Mouse (Mus musculus) kidney, adult 2 months (tissue): ENCODE results near the gene Slc45a2.

Experiments used
- CTCF ChIP-seq: fragments of 200-500 bp; conservative IDR thresholded peaks from 2 replicates; pipeline ENCODE4 v1.5.1; 2011; ENCODE audit warnings: low read depth, mild to moderate bottlenecking, control low read depth, low read length, moderate library complexity, mixed read lengths; ENCODE audit not compliant: insufficient read depth, insufficient read length
- POLR2A ChIP-seq: fragments of 200-500 bp; IDR thresholded peaks from one replicate; pipeline ENCODE4 v1.6.1; 2011; ENCODE audit warnings: low read depth, low read length, control low read depth

GRCm38 (mm10) chr15:10969439-10969838 lies 31.1 kb upstream of the Slc45a2 start:
- TF ChIP-seq CTCF, result no peak
- TF ChIP-seq POLR2A, result no peak
